Mouse (Mus musculus) cerebellum, adult 8-10 months (tissue): ENCODE data around the gene Bax.
"Not testable (repeated sequence)": the region's sequence is repeated elsewhere in the genome, so short reads cannot be mapped to it uniquely, and the experiment has no call there.

Source experiments
- DNase-seq: peaks from one replicate; pipeline ENCODE4 v3.0.0; 2022

Bax gene

DNA sequence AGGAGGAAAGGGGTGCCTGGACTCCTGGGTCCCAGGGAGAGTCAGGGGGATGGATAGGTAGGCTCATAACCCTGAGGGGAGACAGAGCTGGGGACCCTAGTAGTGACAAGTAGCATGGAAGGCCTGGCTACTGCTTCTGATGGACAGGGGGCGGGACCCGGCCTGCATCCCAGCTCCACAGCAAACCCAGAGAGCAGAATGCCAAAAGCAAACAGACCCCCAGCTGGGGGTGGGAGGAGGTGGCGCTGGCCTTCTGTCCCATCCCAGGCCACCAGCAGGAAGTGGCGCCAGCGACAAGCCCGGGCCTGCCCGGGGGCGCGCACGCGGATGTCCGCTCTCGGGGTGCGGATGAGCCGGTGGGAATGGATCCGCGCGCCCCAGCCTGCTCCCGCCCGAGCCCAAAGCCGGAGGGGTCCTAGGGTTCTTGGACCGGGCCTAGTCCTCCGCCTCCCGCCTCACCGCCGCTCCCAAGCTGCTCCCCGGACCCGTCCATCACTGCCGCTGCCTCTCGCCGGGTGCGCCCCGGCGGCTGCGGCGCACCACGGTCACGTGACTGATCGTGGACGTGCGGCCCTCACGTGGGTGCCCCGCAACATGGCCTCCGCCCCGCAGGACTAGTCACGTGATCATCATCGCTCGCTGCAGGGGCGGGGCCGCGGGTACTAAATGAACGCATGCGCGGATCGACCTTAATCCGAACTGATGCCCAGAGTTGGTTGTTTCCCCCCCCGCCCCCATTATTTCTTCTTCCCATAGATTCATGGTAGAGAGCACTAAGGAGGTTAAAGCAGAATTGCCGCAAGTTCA lies at the start of gene Bax:
Gene Bax, minus strand, starts transcription at position 616 of the 807 bp plus-strand sequence.
- DNase-seq = peak; percentile 98

DNA sequence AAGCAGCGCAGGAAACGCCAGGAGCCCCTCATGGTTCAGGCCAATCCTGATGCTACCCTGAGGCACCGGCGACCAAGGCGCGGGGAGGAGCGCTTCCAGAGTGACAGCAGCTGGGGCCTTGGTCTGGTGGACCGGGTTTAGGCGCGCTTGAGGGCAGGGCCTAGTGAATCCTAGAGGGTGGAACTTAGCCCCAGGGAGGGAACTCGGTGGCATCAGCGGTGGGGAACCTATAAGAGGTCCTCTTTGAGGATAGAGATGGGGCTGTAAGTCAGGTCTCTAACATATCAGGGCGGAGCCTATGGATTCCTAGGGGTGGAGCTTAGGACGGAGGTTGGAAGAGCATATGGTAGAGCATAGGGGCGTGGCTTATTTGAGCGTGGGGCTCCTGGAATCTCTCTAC lies 48.7 kb upstream of the Bax start:
- no peak for DNase-seq

DNA sequence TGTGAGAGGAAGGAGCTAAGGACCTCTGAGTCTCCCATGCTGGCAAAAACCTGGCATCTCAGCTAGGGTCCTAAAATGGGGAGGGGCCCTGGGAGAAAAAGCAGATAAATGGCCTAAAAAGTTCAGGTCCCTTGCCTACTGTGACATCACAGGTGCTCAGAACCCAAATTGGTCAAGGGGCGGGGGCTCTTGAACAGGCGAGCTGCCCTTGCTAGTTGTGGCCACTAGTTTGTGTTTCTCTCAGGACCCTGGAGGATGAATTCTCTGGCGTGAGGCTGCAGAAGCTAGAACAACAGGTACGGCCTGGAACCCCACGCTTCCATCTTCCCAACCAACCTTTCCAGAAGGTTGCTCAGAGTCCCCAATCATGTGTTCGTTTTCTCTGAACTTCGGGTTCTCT lies 47.7 kb upstream of the Bax start:
- no peak for DNase-seq

GRCm38 (mm10) chr7:45509912-45510787 lies 43.5 kb upstream of the Bax start, which contains the start of gene Nucb1:
Gene Nucb1, minus strand, starts transcription at chr7:45510406.
- peak; percentile 91 for DNase-seq

DNA sequence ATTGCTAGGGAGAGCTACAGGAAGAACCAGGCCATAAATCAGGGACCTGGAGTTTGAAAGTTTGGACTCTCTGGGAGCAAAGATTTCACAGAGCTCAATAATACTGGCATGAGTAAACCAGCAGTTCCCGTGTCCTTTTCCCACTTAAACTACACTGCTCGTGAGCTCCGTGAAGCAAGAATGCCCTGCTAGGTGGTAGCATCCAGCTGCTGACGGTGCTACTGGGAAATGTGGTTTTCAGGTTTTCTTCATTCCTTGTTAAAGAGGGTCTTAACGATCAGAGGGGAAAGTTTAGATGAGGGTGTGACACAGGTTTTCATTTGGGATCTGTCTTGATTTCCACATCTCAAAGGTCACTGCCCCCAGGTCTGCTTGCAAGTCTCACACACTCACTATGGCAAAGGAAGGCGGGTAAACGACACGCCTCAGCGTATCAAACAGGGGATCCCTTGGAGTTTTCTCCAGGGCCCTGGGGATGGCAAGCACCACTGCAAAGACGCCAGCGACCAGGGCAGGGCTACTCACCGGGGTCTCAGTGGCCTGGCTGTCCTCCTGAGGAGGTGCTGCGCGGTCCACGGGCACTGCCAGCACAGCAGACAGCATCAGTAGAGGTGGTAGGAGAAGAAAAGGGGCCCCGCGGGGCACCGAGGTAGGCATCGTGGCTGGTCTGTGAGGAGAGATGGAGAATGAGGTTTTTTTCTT lies 42.6 kb upstream of the Bax start:
- DNase-seq = no peak

DNA sequence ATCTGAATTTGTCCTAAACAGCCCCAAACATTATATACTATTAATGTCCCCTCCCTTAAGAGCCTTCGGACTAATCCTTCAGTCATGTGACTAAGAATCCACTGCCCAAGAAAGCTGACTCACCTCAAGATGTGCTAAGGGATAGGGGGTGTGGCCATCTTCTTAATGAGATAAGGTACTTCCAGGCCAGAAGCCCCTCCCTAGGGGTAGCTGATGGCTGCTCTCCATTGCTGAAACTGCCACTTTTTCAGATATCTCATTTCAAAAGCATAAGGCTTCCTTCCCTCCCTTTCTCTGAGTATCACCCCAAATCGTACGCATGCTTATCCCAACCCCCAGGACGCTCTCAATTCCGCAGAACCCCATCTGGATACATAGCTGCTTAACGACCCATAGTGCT lies 41.9 kb upstream of the Bax start:
- no peak for DNase-seq

DNA sequence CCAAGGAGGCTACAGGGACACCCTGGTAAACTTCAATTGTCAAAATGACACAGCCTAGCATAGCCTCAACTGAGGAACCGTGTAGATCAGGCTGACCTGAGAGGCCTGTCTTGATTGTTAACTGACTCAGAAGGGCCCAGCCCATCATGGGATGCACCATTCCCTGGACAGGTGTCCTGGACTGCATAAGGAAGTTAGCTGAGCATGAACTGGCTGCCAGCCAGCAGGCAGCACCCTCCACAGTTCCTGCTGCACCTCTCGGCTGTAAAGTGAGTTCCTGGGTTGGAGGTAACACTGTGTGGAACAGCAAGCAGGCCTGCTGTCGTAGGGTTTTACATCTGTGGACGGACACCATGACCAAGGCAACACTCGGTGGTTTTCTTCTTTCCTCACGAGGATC lies 40.9 kb upstream of the Bax start:
- no peak for DNase-seq

- no peak for DNase-seq
These were observed 31.7 kb upstream of the Bax start for GRCm38 (mm10) chr7:45498427-45498826.

GRCm38 (mm10) chr7:45494548-45494947 lies 27.9 kb upstream of the Bax start:
- peak; percentile 42 for DNase-seq

DNA sequence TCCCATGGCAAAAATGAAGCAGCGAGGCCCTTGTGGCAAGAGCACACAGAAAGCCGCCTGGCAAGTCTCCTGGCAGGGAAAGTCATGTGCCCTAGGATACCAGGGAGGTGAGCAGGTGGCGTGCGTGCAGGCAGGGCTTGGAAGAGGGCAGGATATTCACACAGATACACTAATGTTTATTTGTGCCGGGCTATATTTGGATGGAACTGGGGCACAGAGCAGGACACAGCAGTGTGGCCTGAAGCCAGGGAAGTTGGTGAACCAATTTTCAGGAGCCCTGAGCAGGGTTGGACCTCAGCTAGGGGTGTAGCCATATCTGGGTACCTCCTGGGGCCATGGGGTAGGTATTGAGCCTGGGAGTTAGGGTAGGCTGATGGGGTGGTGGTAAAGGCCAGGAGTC lies 26.3 kb upstream of the Bax start:
- DNase-seq = peak; percentile 80

GRCm38 (mm10) chr7:45492225-45492844 lies 25.6 kb upstream of the Bax start:
- DNase-seq = peak; percentile 38

DNA sequence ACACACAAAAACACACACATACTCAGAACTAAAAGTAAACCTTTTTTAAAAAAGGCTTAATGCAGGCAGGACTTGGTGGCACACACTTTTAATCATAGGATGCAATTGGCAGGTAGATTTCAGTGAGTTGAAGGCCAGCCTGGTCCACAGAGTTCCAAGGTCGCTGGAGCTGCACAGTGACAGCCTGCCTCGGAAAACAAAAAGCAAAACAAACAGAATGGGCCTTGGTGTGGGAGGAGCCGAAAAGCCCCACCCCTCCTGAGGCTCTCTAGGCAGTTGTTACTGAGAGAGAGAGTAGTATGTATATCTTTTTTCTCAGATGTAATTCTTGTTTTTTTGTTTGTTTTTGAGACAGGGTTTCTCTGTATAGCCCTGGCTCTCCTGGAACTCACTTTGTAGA lies 24.6 kb upstream of the Bax start:
- DNase-seq = no peak

GRCm38 (mm10) chr7:45490822-45491221 lies 24.1 kb upstream of the Bax start:
- DNase-seq = no peak

- DNase-seq = no peak
These were observed 22.9 kb upstream of the Bax start for GRCm38 (mm10) chr7:45489578-45489977.

DNA sequence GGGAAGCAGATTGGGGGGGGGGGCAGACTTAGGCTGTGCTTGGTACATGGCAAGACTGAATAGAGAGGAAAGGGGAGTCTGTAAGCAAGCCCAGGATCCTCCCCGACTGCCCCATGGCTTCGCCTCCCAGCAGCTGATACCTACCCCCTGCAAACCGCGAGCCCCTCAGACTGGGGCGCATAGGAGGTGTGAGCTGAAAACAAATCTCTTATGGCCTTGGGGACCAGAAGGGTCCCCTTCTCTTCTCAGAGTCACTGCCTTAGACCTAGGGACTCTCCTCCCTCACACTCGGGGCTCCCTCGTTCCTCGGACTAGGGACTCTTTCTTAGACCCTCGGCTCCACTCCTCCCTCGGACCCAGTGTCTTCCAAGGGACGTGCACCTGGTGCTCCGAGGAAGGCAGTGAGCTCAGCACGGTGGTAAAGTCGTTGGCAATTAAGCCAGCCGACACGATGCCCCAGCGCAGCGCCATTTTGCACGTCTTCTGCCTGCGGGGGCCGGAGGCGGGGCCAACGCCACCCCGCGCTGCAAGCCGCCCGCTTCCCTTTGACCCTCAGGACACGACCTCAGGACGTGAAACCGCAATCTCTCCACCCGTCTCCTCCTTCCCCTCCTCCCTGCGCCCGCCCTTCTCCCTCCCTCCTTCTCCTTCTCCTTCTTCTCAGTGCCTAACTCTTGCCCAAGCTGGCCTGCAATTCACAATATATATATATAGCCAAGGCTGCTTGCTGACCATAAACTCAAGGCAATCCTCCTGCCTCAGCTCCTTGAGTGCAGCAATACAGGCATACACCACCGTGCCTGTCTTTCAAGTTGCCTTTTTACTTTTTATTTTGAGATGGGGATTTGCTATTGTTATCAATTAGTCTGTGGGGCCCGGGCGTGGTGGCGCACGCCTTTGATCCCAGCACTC lies 21.9 kb upstream of the Bax start, which contains the start of gene Dhdh:
Gene Dhdh, minus strand, starts transcription at position 513 of the 912 bp plus-strand sequence.
- DNase-seq = peak; percentile 64

GRCm38 (mm10) chr7:45487861-45488292 lies 21.2 kb upstream of the Bax start:
- DNase-seq = no peak

- DNase-seq = no peak
These were observed 20.2 kb upstream of the Bax start, which contains the start of gene Gm45808 for GRCm38 (mm10) chr7:45486761-45487415. Gene Gm45808, minus strand, starts transcription at chr7:45486811.

DNA sequence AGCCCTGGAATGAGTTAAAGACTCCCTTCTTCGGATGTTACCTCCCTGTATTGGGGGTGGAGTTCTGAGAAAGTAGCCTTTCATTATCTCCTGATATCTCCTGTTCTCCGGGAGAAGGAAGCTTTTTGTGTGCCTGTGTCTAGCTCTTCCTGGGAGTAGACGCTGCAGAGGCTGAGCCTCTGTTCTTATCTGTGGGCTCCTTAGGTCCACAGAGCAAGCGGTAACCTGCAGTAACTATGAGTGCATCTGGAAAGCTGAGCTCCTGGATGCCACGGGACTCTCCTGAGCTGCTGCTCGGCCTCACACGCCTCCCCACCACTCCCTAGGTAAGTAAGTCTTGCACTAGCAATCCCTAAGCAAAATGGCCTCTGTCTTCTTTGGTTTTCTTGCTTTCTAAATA lies 19.5 kb upstream of the Bax start:
- DNase-seq = no peak

- DNase-seq = not testable (repeated sequence)
These were observed 18.3 kb upstream of the Bax start for GRCm38 (mm10) chr7:45484985-45485384.

DNA sequence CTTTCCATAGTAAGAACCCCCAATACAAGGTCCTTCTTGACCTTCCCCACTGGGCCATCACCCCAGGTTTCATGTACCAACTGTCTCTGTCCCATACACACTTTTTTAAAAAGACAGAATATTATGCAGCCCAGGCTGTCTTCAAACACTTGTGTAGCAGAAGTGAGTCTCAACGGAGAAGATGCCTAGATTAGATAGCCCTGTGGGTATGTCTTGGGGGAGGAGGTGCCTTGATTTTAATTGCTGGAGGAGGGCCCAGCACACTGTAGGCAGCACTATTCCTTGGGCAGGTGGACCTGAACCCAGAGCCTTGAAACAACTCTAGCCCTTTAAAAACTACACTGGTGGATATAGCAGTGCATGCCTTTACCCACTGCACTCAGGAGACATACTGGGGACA lies 15.5 kb upstream of the Bax start:
- no peak for DNase-seq

DNA sequence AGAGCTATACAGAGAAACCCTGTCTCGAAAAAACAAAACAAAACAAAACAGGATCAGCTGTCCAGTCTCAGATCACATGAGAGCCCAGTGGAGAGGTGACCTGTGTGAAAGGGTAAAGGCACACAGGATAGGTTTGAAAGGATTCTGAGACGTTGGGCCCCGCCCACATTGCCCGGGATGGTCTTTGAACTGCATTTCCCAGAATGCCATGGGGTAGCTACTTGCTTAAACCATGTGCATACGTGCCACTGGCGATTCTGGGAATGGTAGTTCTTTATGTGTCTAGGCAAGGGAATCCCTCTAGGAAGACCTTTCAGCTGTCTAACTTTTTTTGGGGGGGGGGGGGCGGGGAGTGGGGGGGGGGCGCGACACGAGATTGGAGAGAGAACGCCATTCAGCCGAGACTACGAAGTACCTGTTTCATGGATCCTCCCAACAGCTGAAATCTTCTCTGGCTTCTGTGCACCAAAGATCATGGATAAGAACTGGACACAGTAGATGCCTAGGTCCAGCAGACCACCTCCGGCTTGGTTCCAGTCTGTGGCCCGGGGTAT lies 14.8 kb upstream of the Bax start, which contains the start of gene Tulp2:
Gene Tulp2, plus strand, starts transcription at position 504 of the 554 bp plus-strand sequence.
- no peak for DNase-seq
